Mouse (Mus musculus) erythroblast, embryonic 14.5 days (primary cell): Measurements from ENCODE around the gene Lig3. TPM values are rescaled to one million over a fixed set of nuclear protein-coding genes. Genes with fewer than 3 reads are reported as not detected.

Source experiments
- H3K27me3 ChIP-seq: 2 replicates; pipeline ENCODE4 v1.6.1; 2012; ENCODE audit warnings: inconsistent platforms; ENCODE audit not compliant: control insufficient read depth
- H3K36me3 ChIP-seq: 2 replicates; pipeline ENCODE4 v1.6.1; 2012; ENCODE audit warnings: mild to moderate bottlenecking, inconsistent platforms; ENCODE audit not compliant: control insufficient read depth
- H3K4me1 ChIP-seq: 2 replicates; pipeline ENCODE4 v1.6.1; 2012; ENCODE audit warnings: inconsistent platforms; ENCODE audit not compliant: control insufficient read depth
- H3K4me3 ChIP-seq: replicated peaks from 2 replicates; pipeline ENCODE3; 2012; ENCODE audit warnings: moderate library complexity, mild to moderate bottlenecking, inconsistent platforms
- H3K9me3 ChIP-seq: 2 replicates; pipeline ENCODE4 v1.6.1; 2012; ENCODE audit warnings: low read length, inconsistent platforms, mixed read lengths; ENCODE audit not compliant: control insufficient read depth
- GATA1 ChIP-seq: IDR thresholded peaks from 2 replicates; pipeline ENCODE4 v1.6.1; 2012; ENCODE audit warnings: low read length, inconsistent platforms, mixed read lengths
- TAL1 ChIP-seq: IDR thresholded peaks from 3 replicates; pipeline ENCODE4 v1.6.1; 2012; ENCODE audit warnings: low read length, inconsistent platforms, mixed read lengths
- polyA plus RNA-seq: library from polyadenylated mRNA; stranded (reverse); fragments of >175 nt; gene quantifications from 2 replicates; pipeline ENCODE4 v1.2.3, GENCODE M21; 2012

The Lig3 gene
- 0.34 TPM in 2 replicates for polyA plus RNA-seq

- Histone ChIP-seq H3K4me3 (peak within 1 kb of the TSS; percentile 93), H3K4me1 (peaks cover 36% of the 10 kb centered on the region), H3K27me3 (no peaks in the 10 kb centered on the region), H3K36me3 (peaks cover 22% of the 10 kb centered on the region), H3K9me3 (no peaks in the 10 kb centered on the region)
- TF ChIP-seq TAL1: no peak
- TF ChIP-seq GATA1: no peak
Measured at GRCm38 (mm10) chr11:82780983-82781903, at the start of gene Lig3. TSS of gene Lig3 (plus strand) at chr11:82781108.

- H3K4me1 ChIP-seq: no peaks in the 10 kb centered on the region
- TF ChIP-seq TAL1 (no peak), GATA1 (no peak)
- H3K4me3 ChIP-seq: no peak overlapping the region
- no peaks in the 10 kb centered on the region for H3K9me3 ChIP-seq
- H3K36me3 ChIP-seq: no peaks in the 10 kb centered on the region
- peaks cover 2% of the 10 kb centered on the region; the same call in 1 of the 2 replicates for H3K27me3 ChIP-seq
Measured at GRCm38 (mm10) chr11:82734227-82734626, 46.7 kb upstream of the Lig3 start.

- no peaks in the 10 kb centered on the region for H3K4me1 ChIP-seq
- H3K36me3 ChIP-seq: no peaks in the 10 kb centered on the region
- no peak overlapping the region for H3K4me3 ChIP-seq
- TF ChIP-seq GATA1 (no peak), TAL1 (no peak)
- no peaks in the 10 kb centered on the region for H3K9me3 ChIP-seq
- peaks cover 2% of the 10 kb centered on the region for H3K27me3 ChIP-seq
Measured at GRCm38 (mm10) chr11:82739006-82739405, 41.9 kb upstream of the Lig3 start.

- Histone ChIP-seq H3K9me3 (no peaks in the 10 kb centered on the region), H3K36me3 (no peaks in the 10 kb centered on the region), H3K4me3 (no peak overlapping the region), H3K27me3 (peaks cover 11% of the 10 kb centered on the region), H3K4me1 (peaks cover 9% of the 10 kb centered on the region)
- TF ChIP-seq GATA1 (no peak), TAL1 (no peak)
Measured at GRCm38 (mm10) chr11:82746138-82746537, 34.8 kb upstream of the Lig3 start.

- peaks cover 9% of the 10 kb centered on the region for H3K4me1 ChIP-seq
- H3K36me3 ChIP-seq: no peaks in the 10 kb centered on the region
- peak overlapping the region; percentile 53 for H3K4me3 ChIP-seq
- H3K9me3 ChIP-seq: no peaks in the 10 kb centered on the region
- TF ChIP-seq GATA1: no peak
- no peak for TF ChIP-seq TAL1
- H3K27me3 ChIP-seq: peaks cover 11% of the 10 kb centered on the region
Measured at GRCm38 (mm10) chr11:82746857-82747366, 34.0 kb upstream of the Lig3 start.

- Histone ChIP-seq H3K27me3 (no peaks in the 10 kb centered on the region), H3K36me3 (no peaks in the 10 kb centered on the region), H3K4me3 (no peak overlapping the region), H3K9me3 (no peaks in the 10 kb centered on the region), H3K4me1 (no peaks in the 10 kb centered on the region; the same call in none of the 2 replicates)
- TF ChIP-seq TAL1 (no peak), GATA1 (no peak)
Measured at GRCm38 (mm10) chr11:82752349-82753115, 28.4 kb upstream of the Lig3 start.

- no peaks in the 10 kb centered on the region for H3K9me3 ChIP-seq
- TF ChIP-seq GATA1 (no peak), TAL1 (no peak)
- no peaks in the 10 kb centered on the region for H3K36me3 ChIP-seq
- H3K27me3 ChIP-seq: 0 out of 2 replicates have a peak, but pooled peaks cover 2% of the 10 kb centered on the region
- H3K4me3 ChIP-seq: no peak overlapping the region
- H3K4me1 ChIP-seq: no peaks in the 10 kb centered on the region; the same call in none of the 2 replicates
Measured at GRCm38 (mm10) chr11:82755919-82756318, 25.0 kb upstream of the Lig3 start.

- H3K9me3 ChIP-seq: peaks cover 3% of the 10 kb centered on the region; the same call in 1 of the 2 replicates
- H3K27me3 ChIP-seq: 0 out of 2 replicates have a peak, but pooled peaks cover 2% of the 10 kb centered on the region
- H3K4me3 ChIP-seq: no peak overlapping the region
- TF ChIP-seq GATA1: no peak
- no peak for TF ChIP-seq TAL1
- peaks cover 12% of the 10 kb centered on the region for H3K36me3 ChIP-seq
- peaks cover 36% of the 10 kb centered on the region for H3K4me1 ChIP-seq
Measured at GRCm38 (mm10) chr11:82762286-82762829, 18.6 kb upstream of the Lig3 start.
